Mouse (Mus musculus) MN1 (cell line): ENCODE results near the gene Gsta3.
"Not testable (repeated sequence)": the region's sequence is repeated elsewhere in the genome, so short reads cannot be mapped to it uniquely, and the experiment has no call there.

Experiments used
- DNase-seq: peaks from one replicate; pipeline ENCODE4 v3.0.0-alpha.2; 2016; ENCODE audit warnings: low spot score

Gsta3 gene

DNA sequence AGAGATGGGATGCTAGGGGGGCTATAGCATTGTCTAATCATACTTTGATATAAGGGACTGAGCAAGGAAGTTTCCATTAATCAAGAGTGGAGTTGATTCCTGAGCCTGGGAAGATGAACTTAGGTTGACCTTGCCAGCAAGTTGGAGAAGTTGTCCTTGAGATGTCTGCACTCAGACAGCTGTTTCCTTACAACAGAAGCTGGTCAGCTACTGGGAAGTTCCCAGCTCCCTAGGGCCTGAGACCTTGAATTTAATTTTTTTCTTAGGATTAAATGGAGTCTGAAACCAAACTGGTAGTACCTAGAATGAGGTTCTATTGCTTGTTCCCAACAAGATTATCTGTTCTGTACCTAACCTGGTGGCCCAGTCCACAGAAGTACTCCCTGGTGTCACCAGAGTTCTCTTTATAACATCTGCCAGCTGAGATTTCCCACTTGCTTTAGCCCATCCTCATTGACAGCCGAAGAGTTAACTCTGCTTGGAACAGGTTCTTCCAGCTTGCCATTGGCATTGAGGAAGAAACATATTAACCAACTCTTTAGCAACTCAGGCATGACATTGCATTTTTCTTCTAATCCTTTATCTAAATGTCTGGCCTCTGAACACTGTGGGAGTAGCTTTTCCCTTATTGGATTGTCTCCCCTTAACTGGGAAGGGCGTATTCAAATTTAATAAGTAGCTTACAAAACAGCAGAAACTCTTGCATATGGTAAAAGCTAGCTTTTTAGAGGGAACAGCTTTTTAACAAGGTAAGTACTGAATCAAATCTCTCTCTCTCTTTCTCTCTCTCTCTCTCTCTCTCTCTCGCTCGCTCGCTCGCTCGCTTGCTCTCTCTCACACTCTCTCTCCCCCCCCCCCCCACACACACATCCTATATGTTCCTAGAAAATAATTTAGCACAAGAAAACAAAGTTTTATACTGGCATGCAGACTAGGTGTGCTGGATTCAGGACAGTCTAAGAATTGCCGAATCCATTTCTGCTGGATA lies at the start of gene Gsta3:
Gsta3 (plus strand) TSS at position 679 of the 988 bp plus-strand sequence.
- no peak for DNase-seq

DNA sequence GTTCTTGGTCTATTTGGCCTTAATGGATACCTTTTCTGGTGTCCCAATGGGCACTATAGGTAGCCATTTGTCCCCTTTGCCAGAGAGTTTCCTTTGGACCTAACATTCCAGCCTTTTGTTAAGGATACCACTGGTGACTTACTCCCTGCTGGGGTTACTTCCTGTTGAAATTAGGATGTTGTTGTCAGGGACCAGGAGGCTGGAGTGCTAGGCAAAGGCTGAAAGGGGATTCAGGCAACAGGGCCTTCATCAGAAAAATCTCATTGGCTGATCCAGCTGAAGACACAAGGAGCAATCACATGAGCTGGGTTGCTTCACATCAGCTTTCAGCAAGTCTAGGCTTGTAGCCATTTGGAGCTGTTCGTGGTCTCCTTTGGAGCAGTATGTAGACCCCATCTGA lies 34.1 kb upstream of the Gsta3 start:
- no peak for DNase-seq

DNA sequence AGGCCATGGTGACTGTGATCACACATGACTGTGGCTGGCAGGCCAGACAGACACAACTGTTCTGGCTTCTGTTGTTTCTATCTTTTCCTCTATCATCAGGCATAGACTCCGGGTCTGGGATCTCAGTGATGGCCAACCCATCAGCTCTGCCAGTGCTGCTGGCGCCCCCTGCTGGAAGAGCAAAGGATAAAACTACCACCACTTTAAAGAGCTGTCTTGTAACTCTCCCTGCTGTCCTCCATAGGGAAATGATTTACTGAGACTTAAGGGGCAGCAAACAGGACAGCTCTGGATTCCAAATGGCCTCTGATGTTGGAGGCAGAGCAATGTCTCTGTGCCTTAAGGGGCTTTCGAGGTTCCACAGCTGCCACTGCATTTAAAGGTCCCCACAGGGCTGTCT lies 26.9 kb upstream of the Gsta3 start:
- not testable (repeated sequence) for DNase-seq

DNA sequence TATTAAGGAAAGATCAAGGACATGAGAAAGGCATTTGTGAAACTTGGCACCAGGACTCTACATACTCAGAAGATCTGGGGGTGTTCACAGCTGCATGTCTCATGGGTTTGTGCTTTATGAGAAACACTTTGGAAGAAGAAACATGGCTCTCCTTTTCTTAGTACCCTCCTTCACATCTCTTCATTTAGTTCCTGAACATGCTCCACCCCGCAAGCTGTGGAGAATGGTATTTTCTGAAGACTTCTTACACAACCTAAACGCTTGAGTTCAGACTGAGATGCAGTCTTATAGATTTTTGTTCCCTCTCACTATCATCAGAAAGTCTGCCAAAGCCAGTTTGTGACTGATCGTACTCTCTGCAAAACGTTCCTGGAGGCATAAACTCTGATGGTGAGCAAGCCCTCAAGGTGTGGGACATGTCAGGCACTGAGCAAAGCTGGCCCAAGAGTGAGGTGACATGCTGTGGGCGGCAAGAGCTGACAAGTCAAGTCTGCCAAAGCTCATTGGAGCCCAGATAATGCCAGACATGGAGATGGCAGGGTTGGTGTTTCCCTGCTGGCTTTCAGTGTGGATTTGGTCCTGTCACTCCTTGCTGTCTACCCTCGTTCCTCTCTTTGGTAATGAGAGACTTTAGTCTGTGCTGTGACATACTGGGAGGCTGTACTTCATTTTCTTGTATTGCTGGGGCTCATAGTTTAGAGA lies 26.2 kb upstream of the Gsta3 start:
- DNase-seq: not testable (repeated sequence)

DNA sequence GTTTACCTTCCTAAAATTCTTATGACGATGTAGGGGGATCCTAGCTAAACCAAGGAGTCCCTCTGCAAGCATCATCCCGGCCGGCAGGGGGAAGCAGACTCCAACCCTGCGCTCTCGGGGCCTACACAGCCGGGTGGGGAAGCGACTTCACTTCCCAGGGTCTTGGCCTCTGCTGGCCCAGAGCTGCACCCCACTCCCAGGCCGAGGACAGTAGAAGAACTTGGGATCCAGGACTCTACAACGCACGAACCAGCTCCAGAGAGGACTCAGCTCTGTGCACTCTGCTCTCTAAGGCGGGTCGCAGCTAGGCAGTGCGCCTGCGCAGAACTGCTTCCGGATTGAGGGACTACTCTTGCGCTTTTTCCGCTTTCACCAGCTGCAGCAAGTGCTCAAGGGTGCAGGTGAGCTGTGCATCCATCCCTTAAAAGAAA lies 21.9 kb upstream of the Gsta3 start, which contains the start of gene Tmem14a:
Tmem14a (plus strand) TSS at position 87 of the 431 bp plus-strand sequence.
- peak; percentile 88 for DNase-seq

DNA sequence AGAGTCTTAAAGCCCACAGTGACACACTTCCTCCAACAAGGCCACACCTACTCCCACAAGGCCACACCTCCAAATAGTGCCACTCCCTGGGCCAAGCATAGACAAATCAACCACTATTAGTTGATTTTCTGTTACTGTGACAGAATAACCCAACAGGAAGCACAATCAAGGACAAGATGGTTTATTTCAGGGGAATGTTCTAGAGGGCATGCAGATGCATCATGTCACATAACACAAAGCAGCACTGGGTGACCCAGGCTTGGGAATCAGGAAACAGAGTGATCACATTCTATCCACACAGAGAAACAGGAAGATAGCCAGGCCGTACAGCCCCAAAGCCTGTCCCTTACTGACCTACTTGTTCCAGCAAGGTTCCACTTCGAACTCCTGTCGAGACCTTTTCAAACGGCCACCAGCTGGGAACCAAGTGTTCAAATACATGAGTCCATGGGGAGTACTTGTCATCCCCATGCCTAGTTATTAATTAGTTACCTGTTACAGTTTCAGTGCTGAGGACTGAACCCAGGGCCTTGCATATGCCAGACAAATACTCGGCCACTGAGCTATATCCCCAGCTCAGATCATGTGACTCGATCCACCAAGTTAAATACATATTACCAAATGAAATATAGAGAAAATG lies 12.5 kb upstream of the Gsta3 start:
- DNase-seq: no peak

DNA sequence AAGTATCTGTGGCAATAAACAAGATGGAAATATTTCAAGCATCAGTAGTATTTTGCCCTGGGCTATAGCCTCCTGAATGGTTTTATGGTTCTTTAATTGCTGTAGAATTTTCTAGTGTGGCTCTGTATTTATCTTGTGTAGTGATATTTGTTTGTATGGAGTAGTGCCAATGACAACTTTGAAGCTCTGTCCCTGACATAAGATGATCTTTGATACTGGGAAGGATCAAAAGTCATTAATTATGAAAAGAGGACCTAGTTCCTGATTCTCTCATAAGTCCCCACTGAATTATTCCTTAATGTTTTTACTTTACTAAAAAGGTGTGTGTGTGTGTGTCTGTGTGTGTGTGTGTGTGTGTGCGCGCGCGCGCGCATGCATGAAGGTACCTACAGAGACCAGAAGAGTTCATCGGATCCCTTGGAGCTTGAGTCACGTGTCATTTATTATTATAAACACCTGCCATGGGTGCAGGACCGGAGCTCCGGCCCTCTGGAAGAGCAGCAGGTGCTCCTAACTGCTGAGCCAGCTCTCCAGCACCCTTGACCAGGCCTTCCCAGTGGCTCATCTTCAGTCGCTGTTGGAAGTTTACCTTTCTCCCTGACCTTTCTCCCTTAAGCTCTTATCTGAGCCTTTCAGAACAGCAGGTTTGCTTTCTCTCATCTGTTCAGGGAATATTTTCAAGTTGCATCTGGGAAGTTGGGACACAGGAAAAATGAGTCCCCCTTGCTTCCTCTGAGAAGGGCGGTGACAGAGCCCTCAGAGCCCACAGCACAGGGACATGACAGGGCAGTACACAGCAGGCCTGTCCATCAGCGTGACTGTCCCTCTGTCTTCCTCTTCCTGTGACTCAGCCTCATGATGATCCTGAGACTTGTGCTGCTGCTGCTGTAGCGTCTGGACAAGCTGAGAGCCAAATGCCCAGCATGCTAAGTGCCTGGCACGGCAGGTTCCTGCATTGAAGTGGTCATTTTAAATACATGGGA lies 11.4 kb upstream of the Gsta3 start:
- DNase-seq: not testable (repeated sequence)

DNA sequence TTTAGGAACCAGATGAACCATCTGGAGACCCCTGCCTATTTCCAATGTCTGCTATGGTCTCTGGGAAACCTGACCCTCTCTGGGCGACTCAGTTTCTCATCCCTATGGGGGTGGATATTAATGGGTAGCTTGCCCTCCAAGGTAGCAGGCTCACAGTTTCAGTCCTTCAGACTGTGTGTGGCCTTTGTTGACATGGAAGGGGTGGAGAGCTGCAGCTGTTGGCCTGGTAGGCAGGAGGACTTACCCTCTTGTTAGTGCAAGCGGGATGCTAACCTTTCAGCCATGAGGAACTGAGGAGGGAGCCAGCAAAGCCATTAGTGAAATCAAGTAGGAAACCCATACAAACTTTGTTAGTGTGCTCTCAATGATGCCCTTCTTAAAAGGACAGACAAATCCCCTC lies 10.0 kb upstream of the Gsta3 start:
- DNase-seq: no peak

DNA sequence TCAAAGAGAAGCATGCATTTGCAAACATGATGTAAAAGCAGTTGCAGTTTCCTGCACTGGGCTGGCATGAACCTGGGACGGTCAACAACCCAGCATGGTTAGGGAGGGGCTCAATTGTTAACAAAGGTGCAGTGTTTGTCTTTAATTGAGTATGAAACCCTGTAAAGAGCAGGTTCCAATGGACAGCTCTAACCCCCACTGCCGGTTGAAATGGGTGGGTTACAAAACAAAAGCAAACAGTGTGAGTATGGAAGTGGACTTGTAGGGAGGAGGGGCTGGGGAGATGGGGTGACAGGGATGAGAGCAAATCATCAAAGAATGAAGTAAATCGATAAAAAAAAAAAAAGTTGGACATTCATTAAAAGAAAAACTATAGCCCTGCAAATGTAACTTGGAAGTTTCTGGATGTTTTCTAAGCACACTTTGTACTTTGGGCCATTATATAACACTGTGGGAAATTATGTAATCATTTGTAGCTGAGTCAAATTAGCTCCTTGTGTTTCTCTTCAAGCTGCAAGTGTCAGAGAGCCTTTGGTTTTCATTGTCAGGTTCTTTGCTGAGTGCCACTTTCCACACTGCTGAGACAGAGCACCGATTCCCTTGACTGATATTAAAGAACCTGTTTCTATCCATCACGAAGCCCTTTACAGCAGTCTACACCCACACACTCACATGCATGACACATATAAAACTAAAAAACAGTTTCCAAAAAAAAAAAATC lies 8.5 kb upstream of the Gsta3 start:
- no peak for DNase-seq

DNA sequence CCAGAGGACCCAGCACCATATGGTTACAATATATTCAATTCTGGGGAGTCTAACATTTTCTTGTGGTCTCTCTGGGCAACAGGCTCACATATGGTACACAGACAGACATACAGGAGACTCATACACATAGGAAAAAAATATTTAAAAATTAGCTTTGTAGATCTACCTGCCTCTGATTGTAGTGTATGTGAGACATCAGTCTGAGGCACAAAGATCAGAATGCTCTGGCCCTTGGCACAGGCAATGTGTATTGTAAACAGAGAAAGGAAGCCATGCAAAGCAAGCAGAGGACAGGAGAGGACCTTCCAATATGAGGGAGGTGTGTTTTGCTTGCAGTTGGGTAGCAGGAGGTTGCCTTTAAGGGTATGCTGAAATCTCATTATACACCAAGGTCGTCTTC lies 7.9 kb upstream of the Gsta3 start:
- no peak for DNase-seq

DNA sequence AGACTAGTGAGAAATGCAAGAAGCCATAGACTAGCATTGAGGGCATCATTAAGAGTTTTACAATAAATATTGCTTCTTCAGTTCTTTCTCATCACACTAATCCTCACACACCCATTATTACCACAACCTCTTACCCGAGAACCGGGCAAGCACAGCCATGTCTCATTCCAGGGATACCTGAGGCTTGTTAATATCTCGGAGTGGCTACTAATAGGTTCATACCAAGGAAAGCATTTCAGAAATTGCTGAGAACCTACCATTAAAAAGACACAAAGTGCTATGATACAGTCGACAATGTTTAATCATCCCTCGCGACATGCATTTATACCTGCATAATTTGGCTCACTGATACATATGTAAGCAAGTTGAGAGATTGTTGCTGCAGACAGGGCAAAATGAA lies 5.0 kb upstream of the Gsta3 start:
- no peak for DNase-seq

DNA sequence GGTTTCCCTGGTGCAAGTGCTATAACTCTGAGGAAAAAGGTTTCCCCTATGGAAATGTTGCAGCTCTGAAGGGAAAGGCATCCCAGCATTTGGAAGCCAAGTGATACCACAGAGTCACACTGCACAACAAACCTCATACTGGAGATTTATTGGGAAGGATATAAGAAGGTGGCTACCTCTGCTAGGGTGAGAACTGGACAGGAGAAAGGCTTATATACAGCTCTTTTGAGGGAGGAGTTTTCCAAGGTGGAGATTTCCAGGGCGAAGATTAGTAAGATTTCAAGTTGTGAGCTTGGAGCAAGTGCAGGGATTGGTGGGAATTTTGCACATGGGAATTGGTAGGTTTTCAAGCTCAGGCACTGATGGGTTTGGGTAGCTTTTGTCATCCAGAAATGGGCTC lies 707 bp downstream of the Gsta3 start:
- no peak for DNase-seq

DNA sequence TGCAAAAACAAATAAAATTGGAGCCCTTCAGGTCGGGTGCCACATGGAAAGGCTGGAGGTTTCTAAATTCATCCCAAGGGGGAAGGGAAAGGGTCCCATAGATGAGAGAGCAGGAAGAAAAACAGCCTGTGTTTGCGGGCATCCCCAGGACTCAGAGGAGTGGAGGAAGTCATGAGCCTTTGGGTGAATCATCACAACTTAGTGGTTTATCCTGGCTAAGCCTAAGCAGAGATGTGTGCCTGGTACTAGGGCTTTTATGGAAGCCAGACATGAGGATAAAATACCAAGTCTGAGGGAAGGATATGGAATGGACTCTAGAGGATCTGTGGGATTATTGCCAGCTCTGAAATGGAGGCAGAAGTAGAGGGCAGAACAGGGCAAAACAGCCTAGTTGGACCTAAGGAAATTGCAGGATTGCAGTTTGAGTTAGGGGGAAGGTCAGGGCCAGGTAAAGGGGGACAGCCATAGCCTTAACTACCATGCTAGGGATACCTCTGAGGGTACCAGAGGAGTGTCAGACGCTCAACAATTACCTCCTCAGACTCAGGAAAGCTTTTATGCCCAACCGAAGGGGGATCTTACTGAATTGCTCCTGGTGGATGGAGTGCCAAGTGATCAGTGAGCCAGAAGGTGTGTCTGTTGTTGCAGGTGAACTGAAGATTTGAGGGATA lies 4.0 kb downstream of the Gsta3 start:
- DNase-seq: no peak

DNA sequence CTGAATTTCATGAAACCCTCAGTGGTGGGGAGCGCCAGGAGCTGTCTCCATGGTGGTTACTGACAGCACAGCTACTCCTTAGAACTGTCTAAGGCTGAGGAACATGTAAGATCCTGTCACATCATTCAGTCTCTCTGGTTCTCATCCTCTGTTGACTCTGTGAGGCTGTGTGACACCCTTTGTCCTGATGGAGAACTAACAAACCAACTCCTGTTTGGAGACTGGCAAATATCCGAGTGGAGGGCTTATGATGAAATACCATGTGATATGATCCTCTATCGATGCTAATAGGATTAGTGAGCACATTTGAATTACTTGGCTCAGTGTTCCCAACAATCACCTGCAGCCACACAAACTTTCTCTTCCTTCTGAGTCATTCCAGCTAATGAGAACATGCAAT lies 5.7 kb downstream of the Gsta3 start:
- DNase-seq: no peak

DNA sequence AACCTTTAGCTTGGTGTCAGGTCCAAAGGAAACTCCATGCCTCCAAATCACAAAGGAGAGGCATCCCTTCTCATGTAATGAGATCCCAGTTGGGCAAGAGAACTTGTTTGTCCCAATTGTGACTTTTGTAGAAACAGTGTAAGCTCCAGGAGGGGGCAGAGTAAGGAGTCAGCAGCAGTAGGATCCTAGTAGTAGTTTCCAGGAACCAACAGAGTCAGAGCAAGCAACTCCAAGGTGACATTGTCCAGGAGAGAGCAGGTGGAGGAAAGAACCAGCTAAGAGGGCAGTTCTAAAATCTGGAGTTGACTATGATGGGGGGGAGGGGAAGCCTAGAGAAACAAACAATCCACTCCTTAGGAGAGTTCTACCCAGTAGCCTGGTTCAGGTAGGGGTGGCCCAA lies 7.5 kb downstream of the Gsta3 start:
- DNase-seq: no peak

DNA sequence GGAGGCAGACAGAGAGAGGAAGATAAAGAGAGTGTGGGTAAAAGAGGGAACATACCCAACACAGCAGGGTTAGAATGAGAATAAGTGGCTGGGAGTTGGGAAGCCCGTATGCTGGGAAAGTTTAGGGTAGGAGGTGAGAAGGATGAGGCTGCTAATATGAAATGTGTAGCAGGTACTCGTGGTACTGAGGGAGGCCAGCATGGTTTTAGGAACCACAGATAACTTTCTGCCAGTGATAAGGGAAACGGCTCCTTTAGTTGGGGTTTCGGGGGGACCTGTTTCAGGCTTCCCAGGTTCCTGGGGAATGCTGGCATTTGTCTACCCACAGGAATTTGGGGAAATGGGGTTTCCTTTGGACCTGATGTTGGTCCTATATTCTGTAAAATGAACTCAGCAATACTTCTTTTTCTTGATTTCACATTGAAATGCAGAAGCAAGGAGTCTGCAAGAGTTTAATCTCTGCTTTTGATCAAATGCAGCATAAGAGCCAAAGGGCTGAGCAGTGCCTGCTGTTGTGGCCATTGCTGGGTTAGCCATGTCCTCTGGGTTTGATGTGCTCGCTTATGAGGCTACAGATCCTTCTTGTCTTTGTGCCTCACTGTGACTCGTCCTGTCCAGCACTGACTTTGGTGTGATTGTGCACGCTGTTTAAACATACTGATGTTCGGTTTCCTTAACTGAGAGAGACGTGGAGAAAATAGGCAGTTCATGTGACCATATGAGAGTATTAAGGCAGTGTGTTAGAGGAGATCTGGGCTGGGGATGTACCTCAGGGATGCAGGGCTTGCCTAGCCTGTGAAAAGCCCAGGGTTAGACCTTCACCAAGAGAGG lies 8.4 kb downstream of the Gsta3 start:
- DNase-seq: no peak

DNA sequence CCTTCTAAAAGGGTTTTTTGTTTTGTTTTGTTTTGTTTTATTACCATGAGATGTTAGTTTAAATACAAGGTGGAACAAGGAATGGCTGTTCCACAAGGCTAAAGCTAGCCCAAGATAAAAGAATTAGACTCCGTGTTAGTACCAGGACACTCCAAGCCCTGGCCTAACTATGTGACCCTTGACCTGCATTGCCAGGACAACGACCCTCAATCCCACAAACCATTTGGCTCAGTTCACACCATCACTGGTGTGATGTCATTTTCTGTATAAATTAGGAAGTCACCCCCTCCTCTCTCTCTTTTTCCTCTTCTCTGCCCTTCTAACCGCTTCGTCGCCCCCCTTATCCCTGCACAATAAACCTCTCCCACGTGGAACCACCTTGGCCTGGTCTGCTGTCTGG lies 11.3 kb downstream of the Gsta3 start:
- no peak for DNase-seq

DNA sequence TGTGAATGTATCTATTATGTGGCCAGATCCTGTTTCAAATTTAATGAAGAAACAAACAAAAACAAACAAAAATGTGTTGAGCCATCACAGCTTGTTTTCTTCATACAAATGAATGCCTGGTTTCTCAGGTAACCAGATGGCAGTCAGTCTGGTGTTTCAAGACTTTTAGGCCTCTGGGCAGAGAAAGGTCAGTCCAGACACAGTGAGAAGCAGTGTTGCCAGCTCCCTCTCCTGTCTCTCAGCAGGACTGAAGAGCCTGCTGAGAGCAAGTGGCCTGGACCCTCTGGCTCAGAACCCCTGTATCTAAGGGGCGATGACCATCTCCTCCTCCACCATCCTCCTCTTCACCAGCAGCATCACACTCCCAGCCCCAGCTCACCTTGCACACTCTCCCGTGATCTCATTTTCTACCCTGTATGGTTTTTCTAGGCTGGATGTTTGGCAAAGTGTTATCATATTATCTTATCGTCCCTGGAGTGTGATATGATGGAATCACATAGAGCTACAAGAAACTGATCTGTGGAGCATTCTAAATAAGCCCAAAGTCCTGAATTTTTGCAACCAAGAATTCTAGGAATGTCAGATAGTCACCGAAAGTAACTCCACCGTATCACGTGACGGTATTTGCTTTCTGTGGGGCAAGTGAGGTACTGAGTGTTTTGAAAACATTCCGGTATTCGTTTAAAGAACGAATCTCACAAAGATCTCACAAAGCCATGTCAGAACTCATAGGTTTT lies 12.3 kb downstream of the Gsta3 start:
- no peak for DNase-seq

DNA sequence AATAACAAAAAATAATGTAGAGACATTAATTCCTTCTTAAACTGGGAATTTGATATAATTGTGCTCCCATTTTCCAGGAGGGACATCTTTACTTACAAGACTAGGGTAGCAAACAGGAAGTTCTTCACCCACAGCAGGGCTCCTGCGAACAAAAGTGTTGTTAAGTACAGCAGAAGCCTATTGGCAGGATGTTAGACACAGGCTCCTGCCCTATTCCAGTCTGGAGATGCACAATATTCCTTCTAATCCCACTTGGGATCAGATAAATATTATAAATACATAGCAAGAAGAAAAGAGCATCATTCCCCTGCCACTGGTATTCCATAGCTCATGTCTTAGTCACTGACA lies 12.9 kb downstream of the Gsta3 start:
- no peak for DNase-seq
